Mouse (Mus musculus) thymus, adult 2 months (tissue): ENCODE measurements around the gene Gng12. TPM values are rescaled to one million over a fixed set of nuclear protein-coding genes. Genes with fewer than 3 reads are reported as not detected.

ENCODE experiments used
- DNase-seq: peaks from one replicate; pipeline ENCODE4 v3.0.0; 2021
- H3K27ac ChIP-seq: fragments of 200-500 bp; 2 replicates; pipeline ENCODE4 v1.5.1; 2012; ENCODE audit warnings: low read length, control low read depth; ENCODE audit not compliant: control insufficient read depth, insufficient read depth
- H3K27me3 ChIP-seq: fragments of 200-500 bp; 2 replicates; pipeline ENCODE4 v1.6.1; 2012; ENCODE audit warnings: mild to moderate bottlenecking, low read length, moderate library complexity, mixed read lengths; ENCODE audit not compliant: control insufficient read depth, insufficient read depth
- H3K36me3 ChIP-seq: fragments of 200-500 bp; 2 replicates; pipeline ENCODE4 v1.6.1; 2012; ENCODE audit warnings: mild to moderate bottlenecking, low read length, moderate library complexity; ENCODE audit not compliant: control insufficient read depth, insufficient read depth
- H3K4me1 ChIP-seq: fragments of 200-500 bp; replicated peaks from 2 replicates; pipeline ENCODE4 v1.6.1; 2012; ENCODE audit warnings: low read length; ENCODE audit not compliant: control insufficient read depth, insufficient read depth
- H3K4me3 ChIP-seq: fragments of 200-500 bp; 2 replicates; pipeline ENCODE4 v1.5.1; 2012; ENCODE audit warnings: mild to moderate bottlenecking, low read length, control low read depth, moderate library complexity; ENCODE audit not compliant: control insufficient read depth, insufficient read depth
- CTCF ChIP-seq: fragments of 200-500 bp; IDR thresholded peaks from 2 replicates; pipeline ENCODE4 v1.5.1; 2012; ENCODE audit warnings: mild to moderate bottlenecking, control low read depth, low read length, moderate library complexity, borderline replicate concordance; ENCODE audit not compliant: control insufficient read depth, poor library complexity, insufficient read depth; ENCODE audit errors: extremely low read depth
- POLR2A ChIP-seq: fragments of 200-500 bp; IDR thresholded peaks from 2 replicates; pipeline ENCODE4 v1.6.1; 2012; ENCODE audit warnings: mild to moderate bottlenecking, low read length, control low read depth, moderate library complexity; ENCODE audit not compliant: control insufficient read depth, poor library complexity, insufficient read depth; ENCODE audit errors: extremely low read depth
- WGBS: fragments of 180-500 bp; shearing (Covaris S2); methylation state at CpG from one replicate; pipeline ENCODE4 v1.1.7; 2018; 5-methylcytosine and 5-hydroxymethylcytosine counted together
- polyA plus RNA-seq: library from polyadenylated mRNA; depleted of rRNA; stranded (reverse); fragments of >200 nt; gene quantifications from 2 replicates; pipeline ENCODE4 v1.2.3, GENCODE M21; 2012

The Gng12 gene
- polyA plus RNA-seq, 1 experiment = 10.8 TPM

DNA sequence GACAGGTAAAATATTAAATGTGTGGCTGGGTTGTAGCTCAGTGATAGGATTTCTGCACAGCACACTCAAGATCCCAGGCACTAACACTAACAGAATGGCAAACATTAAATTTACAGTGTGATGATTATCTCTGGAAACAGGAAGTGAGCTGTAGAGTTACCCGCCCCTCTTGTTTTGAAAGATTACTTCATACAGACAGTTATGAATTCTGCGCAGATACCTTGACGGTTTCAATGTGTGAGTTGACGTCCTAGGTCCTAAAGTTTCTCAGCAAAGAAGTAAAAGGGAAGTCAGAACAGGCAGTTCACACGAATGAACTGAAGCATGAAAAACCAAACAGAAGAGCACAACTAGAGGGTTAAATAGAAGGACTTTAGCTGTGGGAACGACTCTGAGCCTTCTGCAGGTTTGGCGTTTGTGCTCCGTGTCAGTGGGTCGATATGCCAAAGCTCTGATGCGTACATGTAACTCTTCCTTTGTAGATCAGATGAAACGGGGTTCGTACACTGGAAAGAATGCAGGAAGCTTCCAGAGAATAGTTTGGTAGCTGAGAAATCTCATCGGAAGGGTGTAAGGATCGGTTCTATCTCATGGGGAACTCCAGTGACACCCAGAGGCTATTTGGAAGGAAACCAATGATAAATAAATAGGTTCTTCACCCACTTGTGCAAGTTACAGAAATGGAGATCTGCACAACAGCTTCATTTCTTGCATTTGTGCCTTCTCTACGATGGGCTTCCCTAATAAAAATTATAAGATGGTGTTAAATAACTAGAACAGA, 160.1 kb downstream of the Gng12 start:
- Histone ChIP-seq H3K4me3 (no peak overlapping the region), H3K27ac (no peak overlapping the region; the same call in 1 of the 2 replicates), H3K4me1 (peaks cover 2% of the 10 kb centered on the region; the same call in 1 of the 2 replicates), H3K27me3 (no peaks in the 10 kb centered on the region), H3K36me3 (no peaks in the 10 kb centered on the region)
- 35% methylated on average over 15 of the region's 15 CpGs for WGBS
- no peak for DNase-seq
- TF ChIP-seq CTCF (no peak), POLR2A (no peak)

- DNase-seq = no peak
- peaks cover 2% of the 10 kb centered on the region; the same call in 1 of the 2 replicates for H3K4me1 ChIP-seq
- 77% methylated on average over 3 of the region's 3 CpGs for WGBS
- no peak overlapping the region for H3K4me3 ChIP-seq
- no peak for TF ChIP-seq POLR2A
- no peak for TF ChIP-seq CTCF
- no peaks in the 10 kb centered on the region for H3K36me3 ChIP-seq
- no peak overlapping the region for H3K27ac ChIP-seq
- no peaks in the 10 kb centered on the region for H3K27me3 ChIP-seq
These were observed 160.8 kb downstream of the Gng12 start for GRCm38 (mm10) chr6:67056889-67057564.

GRCm38 (mm10) chr6:67057574-67057973, 161.4 kb downstream of the Gng12 start:
- TF ChIP-seq CTCF = no peak
- no peak overlapping the region for H3K27ac ChIP-seq
- H3K4me1 ChIP-seq = peaks cover 2% of the 10 kb centered on the region; the same call in 1 of the 2 replicates
- no peaks in the 10 kb centered on the region for H3K27me3 ChIP-seq
- H3K36me3 ChIP-seq = no peaks in the 10 kb centered on the region
- DNase-seq = no peak
- no peak overlapping the region for H3K4me3 ChIP-seq
- WGBS = 96% methylated on average over 5 of the region's 5 CpGs

DNA sequence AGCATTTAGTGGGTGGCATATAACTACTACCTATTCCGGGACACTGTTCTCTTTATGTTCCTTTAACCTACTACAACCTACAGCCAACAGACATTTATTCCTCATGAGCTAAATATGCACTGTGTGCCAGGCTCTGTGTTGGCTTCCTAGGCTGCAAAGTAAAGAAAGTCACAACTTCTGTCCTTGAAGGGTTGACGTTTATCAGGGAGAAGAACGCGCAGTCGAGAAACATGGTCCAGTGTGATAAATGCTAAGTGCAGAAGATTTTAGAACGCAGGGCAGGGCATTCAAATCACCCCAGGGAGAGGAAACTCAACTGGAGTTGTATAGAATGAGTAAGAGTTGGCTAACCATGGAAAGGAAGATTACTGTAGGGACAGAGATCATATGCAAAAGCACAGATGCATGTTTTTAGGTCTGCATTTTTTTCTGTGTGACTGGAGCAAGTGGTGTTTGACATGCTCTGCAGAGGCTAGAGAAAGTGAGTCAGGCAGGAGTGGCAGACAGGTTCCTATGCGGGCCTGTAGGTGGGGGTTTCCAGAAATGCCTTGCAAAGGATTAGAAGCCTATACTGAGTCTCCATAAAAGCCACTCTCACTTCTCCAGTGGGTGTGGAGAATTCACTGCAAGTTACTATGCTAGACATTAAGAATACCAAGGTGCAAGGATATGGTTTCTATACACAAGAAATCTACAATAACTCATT, 161.9 kb downstream of the Gng12 start:
- TF ChIP-seq POLR2A (no peak), CTCF (no peak)
- no peaks in the 10 kb centered on the region for H3K27me3 ChIP-seq

DNA sequence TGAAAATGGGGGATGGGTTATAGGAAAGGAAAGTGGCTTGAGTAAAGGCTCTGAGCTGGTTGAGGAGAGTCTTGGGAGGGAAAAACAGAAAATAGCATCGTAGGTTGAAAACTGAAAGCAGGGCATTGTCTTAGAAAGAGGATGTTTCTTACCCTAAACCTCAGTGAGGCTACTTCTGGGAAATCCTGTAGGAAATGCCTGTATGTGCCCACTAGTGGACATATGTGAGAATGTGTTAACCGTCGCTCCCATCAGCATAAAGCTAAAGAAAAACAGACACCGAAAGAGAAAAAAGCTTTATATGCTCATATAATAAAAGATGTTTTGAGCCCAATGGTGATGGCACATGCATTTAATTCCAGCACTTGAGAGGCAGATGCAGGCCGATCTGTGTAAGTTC, 163.9 kb downstream of the Gng12 start:
- Histone ChIP-seq H3K27ac (no peak overlapping the region), H3K36me3 (no peaks in the 10 kb centered on the region), H3K27me3 (no peaks in the 10 kb centered on the region), H3K4me3 (no peak overlapping the region), H3K4me1 (peaks cover 2% of the 10 kb centered on the region; the same call in 1 of the 2 replicates)
- no peak for DNase-seq
- 73% methylated on average over 5 of the region's 5 CpGs for WGBS
- TF ChIP-seq CTCF = no peak
- TF ChIP-seq POLR2A = no peak

More for the DNA sequence above, 161.9 kb downstream of the Gng12 start:
- WGBS = 95% methylated on average over 7 of the region's 7 CpGs
- Histone ChIP-seq H3K27ac (no peak overlapping the region), H3K4me3 (no peak overlapping the region), H3K4me1 (peaks cover 2% of the 10 kb centered on the region; the same call in 1 of the 2 replicates), H3K36me3 (no peaks in the 10 kb centered on the region)
- DNase-seq = no peak

- H3K27ac ChIP-seq = no peak overlapping the region
- no peak for DNase-seq
- 35% methylated on average over 8 of the region's 8 CpGs for WGBS
These were observed 173.1 kb downstream of the Gng12 start for GRCm38 (mm10) chr6:67069219-67069762.

More at GRCm38 (mm10) chr6:67069219-67069762, 173.1 kb downstream of the Gng12 start:
- Histone ChIP-seq H3K36me3 (no peaks in the 10 kb centered on the region), H3K27me3 (no peaks in the 10 kb centered on the region), H3K4me3 (no peak overlapping the region), H3K4me1 (peaks cover 4% of the 10 kb centered on the region)
- TF ChIP-seq POLR2A = no peak
- TF ChIP-seq CTCF = no peak
